Mouse (Mus musculus): ENCODE measurements at regions not wholly inside any gene's neighbourhood (a gene's known extent, or its start where the extent isn't known, plus 50 kb on each side); places are given as distances from the start of the nearest gene placed in this dataset.
A peak's percentile ranks its signal among the peaks of the same experiment; 100 is the strongest.

- TF ChIP-seq EP300 (IDR thresholded peaks at IDR 0.05; ENCODE audit: low read depth) (no peak), CTCF (IDR thresholded peaks at IDR 0.05; ENCODE audit: low read depth) (no peak)
- WGBS (ENCODE audit: insufficient replicate concordance): 32% methylated on average over 8 of the region's 8 CpGs
- ATAC-seq: peak; percentile 35; the same call in 1 of the 2 replicates
Measured at GRCm38 (mm10) chr15:63616506-63617208, 228.3 kb downstream of the Gsdmc2 start.

GRCm38 (mm10) chr15:63614191-63614590 lies 230.8 kb downstream of the Gsdmc2 start:
- Histone ChIP-seq H3K27ac (ENCODE audit: low read depth) (no peak overlapping the region), H3K4me1 (ENCODE audit: insufficient read depth) (peaks cover 5% of the 10 kb centered on the region; the same call in 1 of the 2 replicates), H3K36me3 (replicated peaks; ENCODE audit: insufficient read depth, low read length) (no peaks in the 10 kb centered on the region), H3K27me3 (ENCODE audit: insufficient read depth, low read length) (no peaks in the 10 kb centered on the region), H3K4me3 (ENCODE audit: low read depth, low read length) (no peak overlapping the region), H3K4me2 (ENCODE audit: low read depth, low read length) (no peak overlapping the region), H3K9ac (replicated peaks) (no peak overlapping the region), H3K9me3 (ENCODE audit: low read length) (no peaks in the 10 kb centered on the region)
- 55% methylated on average over 2 of the region's 2 CpGs for WGBS (ENCODE audit: insufficient replicate concordance)
- TF ChIP-seq CTCF (IDR thresholded peaks at IDR 0.05; ENCODE audit: low read depth): no peak
- TF ChIP-seq EP300 (IDR thresholded peaks at IDR 0.05; ENCODE audit: low read depth): no peak
- DNase-seq (no peak), ATAC-seq (no peak)

More at GRCm38 (mm10) chr15:63616506-63617208, 228.3 kb downstream of the Gsdmc2 start:
- no peak overlapping the region; the same call in 1 of the 2 replicates for H3K27ac ChIP-seq (ENCODE audit: low read depth)
- H3K9ac ChIP-seq (replicated peaks): no peak overlapping the region
- no peak overlapping the region for H3K4me3 ChIP-seq (ENCODE audit: low read depth, low read length)
- H3K36me3 ChIP-seq (replicated peaks; ENCODE audit: insufficient read depth, low read length): no peaks in the 10 kb centered on the region
- no peak overlapping the region; the same call in 1 of the 2 replicates for H3K4me2 ChIP-seq (ENCODE audit: low read depth, low read length)
- H3K4me1 ChIP-seq (ENCODE audit: insufficient read depth): peaks cover 5% of the 10 kb centered on the region; the same call in 1 of the 2 replicates
- no peak for DNase-seq
- H3K27me3 ChIP-seq (ENCODE audit: insufficient read depth, low read length): no peaks in the 10 kb centered on the region
- no peaks in the 10 kb centered on the region for H3K9me3 ChIP-seq (ENCODE audit: low read length)

- 29% methylated on average over 1 of the region's 1 CpGs for WGBS (ENCODE audit: insufficient replicate concordance)
Measured at GRCm38 (mm10) chr15:63613120-63613519, 231.9 kb downstream of the Gsdmc2 start.

GRCm38 (mm10) chr15:63611161-63611560 lies 233.8 kb downstream of the Gsdmc2 start:
- 27% methylated on average over 3 of the region's 3 CpGs for WGBS (ENCODE audit: insufficient replicate concordance)
- Histone ChIP-seq H3K27me3 (ENCODE audit: insufficient read depth, low read length) (no peaks in the 10 kb centered on the region), H3K9ac (replicated peaks) (no peak overlapping the region), H3K27ac (ENCODE audit: low read depth) (no peak overlapping the region), H3K4me2 (ENCODE audit: low read depth, low read length) (no peak overlapping the region), H3K9me3 (ENCODE audit: low read length) (no peaks in the 10 kb centered on the region), H3K4me1 (ENCODE audit: insufficient read depth) (peaks cover 5% of the 10 kb centered on the region; the same call in 1 of the 2 replicates), H3K4me3 (ENCODE audit: low read depth, low read length) (no peak overlapping the region), H3K36me3 (replicated peaks; ENCODE audit: insufficient read depth, low read length) (no peaks in the 10 kb centered on the region)
- peak; percentile 33 for DNase-seq
- TF ChIP-seq EP300 (IDR thresholded peaks at IDR 0.05; ENCODE audit: low read depth) (no peak), CTCF (IDR thresholded peaks at IDR 0.05; ENCODE audit: low read depth) (no peak)
- no peak for ATAC-seq

More at GRCm38 (mm10) chr15:63613120-63613519, 231.9 kb downstream of the Gsdmc2 start:
- ATAC-seq: no peak
- no peak for TF ChIP-seq EP300 (IDR thresholded peaks at IDR 0.05; ENCODE audit: low read depth)
- TF ChIP-seq CTCF (IDR thresholded peaks at IDR 0.05; ENCODE audit: low read depth): no peak
- no peak overlapping the region for H3K27ac ChIP-seq (ENCODE audit: low read depth)
- DNase-seq: no peak
- no peaks in the 10 kb centered on the region for H3K27me3 ChIP-seq (ENCODE audit: insufficient read depth, low read length)
- H3K4me1 ChIP-seq (ENCODE audit: insufficient read depth): peaks cover 5% of the 10 kb centered on the region; the same call in 1 of the 2 replicates
- no peak overlapping the region for H3K4me2 ChIP-seq (ENCODE audit: low read depth, low read length)
- no peaks in the 10 kb centered on the region for H3K36me3 ChIP-seq (replicated peaks; ENCODE audit: insufficient read depth, low read length)
- H3K4me3 ChIP-seq (ENCODE audit: low read depth, low read length): no peak overlapping the region
- no peak overlapping the region for H3K9ac ChIP-seq (replicated peaks)
- H3K9me3 ChIP-seq (ENCODE audit: low read length): no peaks in the 10 kb centered on the region

GRCm38 (mm10) chr15:63603100-63603714 lies 241.8 kb downstream of the Gsdmc2 start:
- WGBS (ENCODE audit: insufficient replicate concordance): 60% methylated on average over 8 of the region's 8 CpGs
- H3K27me3 ChIP-seq (ENCODE audit: insufficient read depth, low read length): no peaks in the 10 kb centered on the region
- DNase-seq: no peak
- H3K4me2 ChIP-seq (ENCODE audit: low read depth, low read length): no peak overlapping the region
- no peak for ATAC-seq
- H3K27ac ChIP-seq (ENCODE audit: low read depth): no peak overlapping the region
- H3K9me3 ChIP-seq (ENCODE audit: low read length): no peaks in the 10 kb centered on the region
- H3K4me3 ChIP-seq (ENCODE audit: low read depth, low read length): no peak overlapping the region
- no peaks in the 10 kb centered on the region for H3K4me1 ChIP-seq (ENCODE audit: insufficient read depth)
- H3K9ac ChIP-seq (replicated peaks): no peak overlapping the region
- H3K36me3 ChIP-seq (replicated peaks; ENCODE audit: insufficient read depth, low read length): no peaks in the 10 kb centered on the region
- TF ChIP-seq EP300 (IDR thresholded peaks at IDR 0.05; ENCODE audit: low read depth): no peak
- no peak for TF ChIP-seq CTCF (IDR thresholded peaks at IDR 0.05; ENCODE audit: low read depth)

GRCm38 (mm10) chr15:63601543-63601942 lies 243.4 kb downstream of the Gsdmc2 start:
- ATAC-seq (no peak), DNase-seq (peak; percentile 26)
- WGBS (ENCODE audit: insufficient replicate concordance): 35% methylated on average over 5 of the region's 5 CpGs
- Histone ChIP-seq H3K4me1 (ENCODE audit: insufficient read depth) (no peaks in the 10 kb centered on the region), H3K36me3 (replicated peaks; ENCODE audit: insufficient read depth, low read length) (no peaks in the 10 kb centered on the region), H3K27ac (ENCODE audit: low read depth) (no peak overlapping the region), H3K9ac (replicated peaks) (no peak overlapping the region), H3K4me3 (ENCODE audit: low read depth, low read length) (no peak overlapping the region), H3K9me3 (ENCODE audit: low read length) (no peaks in the 10 kb centered on the region), H3K27me3 (ENCODE audit: insufficient read depth, low read length) (no peaks in the 10 kb centered on the region), H3K4me2 (ENCODE audit: low read depth, low read length) (no peak overlapping the region)
- TF ChIP-seq EP300 (IDR thresholded peaks at IDR 0.05; ENCODE audit: low read depth) (no peak), CTCF (IDR thresholded peaks at IDR 0.05; ENCODE audit: low read depth) (peak; percentile 75)
